Mouse (Mus musculus) common myeloid progenitor, adult 5-6 weeks (primary cell): ENCODE measurements at regions not wholly inside any gene's neighbourhood (a gene's known extent, or its start where the extent isn't known, plus 50 kb on each side); places are given as distances from the start of the nearest gene placed in this dataset.
"Not testable (repeated sequence)": the region's sequence is repeated elsewhere in the genome, so short reads cannot be mapped to it uniquely, and the experiment has no call there.

Experiments used
- ATAC-seq: replicated peaks from 2 replicates; pipeline ENCODE4 v1.8.0; 2016; ENCODE audit warnings: low read depth, mild to moderate bottlenecking, moderate TSS enrichment, inconsistent platforms; ENCODE audit not compliant: poor library complexity, severe bottlenecking

GRCm38 (mm10) chr3:39718946-39719545, 812.0 kb upstream of the Intu start:
- no peak for ATAC-seq

GRCm38 (mm10) chr3:39725755-39726154, 805.3 kb upstream of the Intu start:
- no peak for ATAC-seq

GRCm38 (mm10) chr3:39736639-39737038, 794.4 kb upstream of the Intu start:
- ATAC-seq: no peak

- no peak for ATAC-seq
These were observed 785.1 kb upstream of the Intu start for GRCm38 (mm10) chr3:39745947-39746346.

- no peak for ATAC-seq
These were observed 762.0 kb upstream of the Intu start for GRCm38 (mm10) chr3:39768981-39769568.

GRCm38 (mm10) chr3:39776278-39777039, 754.6 kb upstream of the Intu start:
- ATAC-seq: no peak

- no peak for ATAC-seq
These were observed 751.3 kb upstream of the Intu start for GRCm38 (mm10) chr3:39779690-39780218.

- ATAC-seq: no peak
These were observed 750.8 kb upstream of the Intu start for GRCm38 (mm10) chr3:39780270-39780669.

GRCm38 (mm10) chr3:39784901-39785300, 746.2 kb upstream of the Intu start:
- ATAC-seq: no peak

- no peak for ATAC-seq
These were observed 721.5 kb upstream of the Intu start for GRCm38 (mm10) chr3:39809586-39809985.

GRCm38 (mm10) chr3:39814814-39815213, 716.3 kb upstream of the Intu start:
- peak; percentile 71; the same call in 1 of the 2 replicates for ATAC-seq

GRCm38 (mm10) chr3:39830488-39831056, 700.5 kb upstream of the Intu start:
- ATAC-seq: peak; percentile 66

- no peak for ATAC-seq
These were observed 692.5 kb upstream of the Intu start for GRCm38 (mm10) chr3:39838377-39839145.

GRCm38 (mm10) chr3:39840946-39841345, 690.1 kb upstream of the Intu start:
- ATAC-seq: no peak

- no peak for ATAC-seq
These were observed 686.0 kb upstream of the Intu start for GRCm38 (mm10) chr3:39845123-39845522.

GRCm38 (mm10) chr3:39848829-39849228, 682.3 kb upstream of the Intu start:
- ATAC-seq: no peak

- ATAC-seq: no peak
These were observed 673.8 kb upstream of the Intu start for GRCm38 (mm10) chr3:39857214-39857839.

GRCm38 (mm10) chr3:39876046-39876445, 655.0 kb upstream of the Intu start:
- ATAC-seq: not testable (repeated sequence)

- ATAC-seq: no peak
These were observed 646.7 kb upstream of the Intu start for GRCm38 (mm10) chr3:39884370-39884769.

GRCm38 (mm10) chr3:39888376-39888775, 642.7 kb upstream of the Intu start:
- no peak for ATAC-seq
